Comparison of ENCODE assay signal across 8 mouse cellular contexts in the genomic region with DNA sequence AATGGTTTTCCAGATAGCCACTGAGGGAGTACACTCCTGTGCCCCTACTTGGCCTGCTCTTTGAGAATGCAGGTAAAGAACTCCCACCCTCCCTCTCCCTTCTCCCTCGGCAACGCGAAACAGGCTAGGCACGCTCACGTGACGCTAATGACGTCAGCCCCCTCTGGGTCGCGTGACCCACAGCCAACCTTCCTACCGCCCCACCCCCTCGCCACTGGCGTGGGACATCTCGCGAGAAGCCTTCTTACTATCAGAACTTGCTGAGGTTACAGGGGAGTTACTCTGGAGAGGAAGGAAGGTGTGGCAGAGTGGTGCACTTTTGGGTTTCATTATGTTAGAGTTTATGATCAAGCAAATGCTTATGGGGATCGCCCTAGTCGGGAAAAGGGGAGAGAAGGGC. TPM values are rescaled to one million over a fixed set of nuclear protein-coding genes. Genes with fewer than 3 reads are reported as not detected.
A peak's percentile ranks its signal among the peaks of the same experiment; 100 is the strongest.
DNase-seq lines count a peak whose midpoint lies in the region; ATAC-seq and TF ChIP-seq lines count a peak whose summit lies in the region.

A gene (plus strand): TSS at position 217 of the 400 bp plus-strand sequence.

- in situ Hi-C loops in ES-E14 (cut with MboI; ENCODE audit: low sequenced_read_pairs in 2 of 2, unreplicated experiment in 2 of 2), result no loop called here

- peak; percentile 97 for TF ChIP-seq EP300 in stomach, postnatal 0 days (optimal IDR thresholded peaks at IDR 0.05)

- H3K27me3 ChIP-seq in forebrain, embryonic 15.5 days, result no peaks in the 10 kb centered on the region
- peaks cover 17% of the 10 kb centered on the region for H3K27me3 ChIP-seq in liver, embryonic 16.5 days (ENCODE audit: control insufficient read depth, insufficient read depth, low read depth, low read length)
- H3K27me3 ChIP-seq in neural tube, embryonic 12.5 days (replicated peaks), result no peaks in the 10 kb centered on the region
- no peaks in the 10 kb centered on the region for H3K27me3 ChIP-seq in stomach, postnatal 0 days (ENCODE audit: control insufficient read depth, insufficient read depth, low read length)

- H3K27ac ChIP-seq in ES-E14 (ENCODE audit: insufficient read depth, low read depth, low read length, poor library complexity, severe bottlenecking), result peak within 1 kb of the TSS; percentile 61; the same call in 1 of the 2 replicates
- peak within 1 kb of the TSS; percentile 91 for H3K27ac ChIP-seq in forebrain, embryonic 15.5 days (replicated peaks)
- peak within 1 kb of the TSS; percentile 83 for H3K27ac ChIP-seq in liver, embryonic 16.5 days (ENCODE audit: low read length)
- H3K27ac ChIP-seq in neural tube, embryonic 12.5 days, result peak within 1 kb of the TSS; percentile 82
- peak within 1 kb of the TSS; percentile 100 for H3K27ac ChIP-seq in stomach, postnatal 0 days (replicated peaks)

- intact Hi-C loops in heart, postnatal 14 days (cut with DNase I), result loop anchor here (1.0 to 10.0 kb wide), 5 partner anchors 66 to 306 kb away; no protein-coding TSS in a partner anchor

- 0 out of 4 replicates have a peak, but pooled peaks cover 2 to 3% of the 10 kb centered on the region in 2 experiments for H3K4me1 ChIP-seq in ES-E14 (ENCODE audit: control insufficient read depth in 2 of 2, insufficient read depth in 2 of 2, low read length in 2 of 2, poor library complexity in 1 of 2)
- H3K4me1 ChIP-seq in forebrain, embryonic 15.5 days, result peaks cover 21% of the 10 kb centered on the region
- peaks cover 3% of the 10 kb centered on the region; the same call in 1 of the 2 replicates for H3K4me1 ChIP-seq in liver, embryonic 16.5 days (ENCODE audit: control insufficient read depth, low read depth, low read length)
- peaks cover 6% of the 10 kb centered on the region; the same call in 1 of the 2 replicates for H3K4me1 ChIP-seq in neural tube, embryonic 12.5 days
- no peaks in the 10 kb centered on the region for H3K4me1 ChIP-seq in stomach, postnatal 0 days (replicated peaks; ENCODE audit: control insufficient read depth, insufficient read depth)

- peak; percentile 96 for DNase-seq in ES-E14 (ENCODE audit: low read depth, low spot score)
- DNase-seq in cerebellum, adult 18-20 months, result peak; percentile 95 to 97
- peak; percentile 96 to 98 for DNase-seq in heart, postnatal 14 days
- peak; percentile 95 for DNase-seq in large intestine, adult 2 months (ENCODE audit: low read depth, low spot score)
- DNase-seq in stomach, postnatal 0 days (ENCODE audit: low spot score), result peak; percentile 98

- peak within 1 kb of the TSS; percentile 73 to 82 for H3K4me3 ChIP-seq in ES-E14 (ENCODE audit: insufficient read depth in 1 of 2, low read depth in 1 of 2, low read length in 2 of 2, poor library complexity in 1 of 2, severe bottlenecking in 1 of 2)
- H3K4me3 ChIP-seq in forebrain, embryonic 15.5 days, result peak within 1 kb of the TSS; percentile 64
- H3K4me3 ChIP-seq in liver, embryonic 16.5 days (ENCODE audit: low read depth, low read length), result peak within 1 kb of the TSS; percentile 67
- peak within 1 kb of the TSS; percentile 76 for H3K4me3 ChIP-seq in neural tube, embryonic 12.5 days
- H3K4me3 ChIP-seq in stomach, postnatal 0 days (ENCODE audit: low read depth, low read length), result peak within 1 kb of the TSS; percentile 90

- ATAC-seq in forebrain, embryonic 15.5 days (replicated peaks), result peak; percentile 90
- peak; percentile 82 for ATAC-seq in liver, embryonic 16.5 days (ENCODE audit: low read depth)
- ATAC-seq in neural tube, embryonic 12.5 days (ENCODE audit: low FRiP score, low read depth), result peak; percentile 95
- peak; percentile 96 for ATAC-seq in stomach, postnatal 0 days (ENCODE audit: low FRiP score, low TSS enrichment)

- H3K36me3 ChIP-seq in ES-E14 (ENCODE audit: control insufficient read depth, insufficient read depth, low read length, poor library complexity, severe bottlenecking), result no peaks in the 10 kb centered on the region
- no peaks in the 10 kb centered on the region for H3K36me3 ChIP-seq in forebrain, embryonic 15.5 days
- no peaks in the 10 kb centered on the region for H3K36me3 ChIP-seq in liver, embryonic 16.5 days (ENCODE audit: control insufficient read depth, insufficient read depth)
- no peaks in the 10 kb centered on the region for H3K36me3 ChIP-seq in neural tube, embryonic 12.5 days
- no peaks in the 10 kb centered on the region; the same call in 1 of the 2 replicates for H3K36me3 ChIP-seq in stomach, postnatal 0 days (ENCODE audit: control insufficient read depth, insufficient read depth, low read length)

- 2% methylated on average over 16 of the region's 16 CpGs for WGBS in forebrain, embryonic 15.5 days
- WGBS in large intestine, adult 2 months, result under 1% methylated on average over 16 of the region's 16 CpGs
- under 1% methylated on average over 16 of the region's 16 CpGs for WGBS in liver, embryonic 16.5 days (ENCODE audit: insufficient replicate concordance)
- under 1% methylated on average over 16 of the region's 16 CpGs for WGBS in neural tube, embryonic 12.5 days
- 0% methylated on average over 16 of the region's 16 CpGs for WGBS in stomach, postnatal 0 days

- H3K9ac ChIP-seq in ES-E14 (ENCODE audit: insufficient read depth, low read depth, low read length, poor library complexity, severe bottlenecking), result peak within 1 kb of the TSS; percentile 83
- peak within 1 kb of the TSS; percentile 61 for H3K9ac ChIP-seq in forebrain, embryonic 15.5 days (replicated peaks)
- peak within 1 kb of the TSS; percentile 64 for H3K9ac ChIP-seq in liver, embryonic 16.5 days (ENCODE audit: low read depth, low read length)
- H3K9ac ChIP-seq in neural tube, embryonic 12.5 days, result peak within 1 kb of the TSS; percentile 77
- H3K9ac ChIP-seq in stomach, postnatal 0 days (ENCODE audit: low read length), result peak within 1 kb of the TSS; percentile 94

- H3K4me2 ChIP-seq in forebrain, embryonic 15.5 days (replicated peaks), result peak within 1 kb of the TSS; percentile 88
- peak within 1 kb of the TSS; percentile 55 for H3K4me2 ChIP-seq in liver, embryonic 16.5 days (ENCODE audit: low read depth, low read length)
- H3K4me2 ChIP-seq in neural tube, embryonic 12.5 days (replicated peaks), result peak within 1 kb of the TSS; percentile 87
- H3K4me2 ChIP-seq in stomach, postnatal 0 days (replicated peaks; ENCODE audit: low read depth), result peak within 1 kb of the TSS; percentile 95

- no peak for TF ChIP-seq CTCF in stomach, postnatal 0 days (IDR thresholded peaks at IDR 0.05; ENCODE audit: low read depth)

- H3K9me3 ChIP-seq in ES-E14 (ENCODE audit: control insufficient read depth, insufficient read depth, low read depth, low read length), result no peaks in the 10 kb centered on the region
- H3K9me3 ChIP-seq in forebrain, embryonic 15.5 days, result no peaks in the 10 kb centered on the region
- H3K9me3 ChIP-seq in liver, embryonic 16.5 days (replicated peaks; ENCODE audit: control insufficient read depth, low read length), result no peaks in the 10 kb centered on the region
- no peaks in the 10 kb centered on the region for H3K9me3 ChIP-seq in neural tube, embryonic 12.5 days
- no peaks in the 10 kb centered on the region for H3K9me3 ChIP-seq in stomach, postnatal 0 days (ENCODE audit: control insufficient read depth, low read length)

TF ChIP-seq in ES-E14, 5 proteins besides CTCF, POLR2A, EP300 and RAD21:
- TF ChIP-seq MAFK (IDR thresholded peaks at IDR 0.05; ENCODE audit: insufficient read depth, low read depth, low read length), result no peak
- peak; percentile 99 for TF ChIP-seq CHD2 (IDR thresholded peaks at IDR 0.05; ENCODE audit: low read depth, low read length)
TF ChIP-seq in ES-E14: peak in this region for 1.

RNA-seq across cellular contexts. Expression of the gene that starts here (rescaled TPM):
- 6.8 and 12.4 TPM in 2 replicates for total RNA-seq in ES-E14 (2012; rRNA removed)
- 29.9 and 30.7 TPM in 2 replicates for polyA plus RNA-seq in forebrain, embryonic 15.5 days (2015; fragmentation: Nextera tagmentation; extraction: Ambion mirVana)
- 100 to 1,000 TPM; 140 to 160 TPM for total RNA-seq in heart, postnatal 14 days (2021)
- polyA plus RNA-seq in large intestine, adult 2 months (2012; rRNA removed), result 91.8 and 138 TPM in 2 replicates
- 3.4 and 3.5 TPM in 2 replicates for polyA plus RNA-seq in liver, embryonic 16.5 days (2015; fragmentation: Nextera tagmentation; extraction: Ambion mirVana)
- 31.4 and 32.6 TPM in 2 replicates for polyA plus RNA-seq in neural tube, embryonic 12.5 days (2016; fragmentation: Nextera tagmentation; extraction: Ambion mirVana)
- 34.9 and 36.7 TPM in 2 replicates for polyA plus RNA-seq in stomach, postnatal 0 days (2015; fragmentation: Nextera tagmentation; extraction: Ambion mirVana)

Comparison
In these comparisons a context has a peak if more than half of its experiments do, and no peak if none do; other contexts are left out.
1. Peak in every context shown above with its lines: DNase-seq, ATAC-seq, H3K4me3 ChIP-seq and H3K27ac ChIP-seq.
2. RNA of the gene that starts here (total RNA-seq): 140 to 160 TPM in heart, postnatal 14 days; 6.8 to 12.4 TPM in ES-E14; every median in the first group is over 10 times any median in the second.